Mouse (Mus musculus) ovary, postnatal 10 days (tissue): Measurements from ENCODE around the gene Olfr763.
"Not testable (repeated sequence)": the region's sequence is repeated elsewhere in the genome, so short reads cannot be mapped to it uniquely, and the experiment has no call there.

Experiments
- DNase-seq: peaks from one replicate; pipeline ENCODE4 v3.0.0; 2022; ENCODE audit warnings: low spot score

The Olfr763 gene

DNA sequence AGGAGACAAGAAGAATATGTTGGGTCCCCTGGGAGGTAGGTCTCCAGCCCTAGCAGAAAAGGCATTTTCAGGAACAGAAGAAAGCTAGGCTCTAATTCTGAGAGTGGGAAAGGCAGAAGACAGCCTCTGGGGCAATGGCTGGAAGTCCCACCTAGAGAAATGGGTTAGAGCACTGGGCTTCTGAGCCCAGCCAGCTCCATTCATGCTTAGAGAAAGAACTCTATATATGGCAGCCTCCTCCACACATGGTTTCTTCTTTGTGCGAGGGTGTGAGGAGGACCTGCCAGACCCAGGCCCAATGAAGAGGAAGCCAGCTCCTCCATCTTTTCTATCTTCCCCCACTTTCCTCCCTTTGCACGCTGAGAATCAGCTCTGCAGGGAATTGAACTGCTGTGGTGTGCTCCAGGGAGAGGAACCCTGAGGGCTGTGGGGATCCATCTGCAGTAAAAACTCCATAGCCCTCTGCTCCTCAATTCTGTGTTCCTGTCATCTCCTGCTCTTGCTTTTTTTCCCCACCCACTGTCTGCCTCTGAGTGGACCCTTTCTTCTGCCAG lies at the start of gene Olfr763:
Gene Olfr763 (plus strand): TSS at position 504 of the 554 bp plus-strand sequence.
- DNase-seq = no peak

DNA sequence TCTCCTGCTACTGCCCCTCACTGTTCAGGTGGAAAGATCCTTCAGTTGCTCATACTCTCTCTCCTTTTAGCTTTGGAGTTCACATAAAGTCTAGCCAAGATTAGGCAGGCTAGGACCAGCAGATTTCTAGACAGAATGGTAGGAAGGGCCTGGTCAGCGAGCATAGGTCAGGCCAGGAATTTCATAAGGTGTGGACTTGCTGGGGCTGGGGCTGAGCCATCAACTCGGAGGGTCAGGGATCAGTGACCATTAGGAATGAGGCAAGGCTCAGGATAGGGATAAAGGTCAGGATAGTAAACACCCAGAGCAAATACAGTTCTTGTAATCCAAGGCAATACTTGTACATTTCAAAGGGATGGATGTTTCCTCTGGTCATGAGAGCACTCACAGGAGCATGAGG lies 45.6 kb upstream of the Olfr763 start:
- no peak for DNase-seq

DNA sequence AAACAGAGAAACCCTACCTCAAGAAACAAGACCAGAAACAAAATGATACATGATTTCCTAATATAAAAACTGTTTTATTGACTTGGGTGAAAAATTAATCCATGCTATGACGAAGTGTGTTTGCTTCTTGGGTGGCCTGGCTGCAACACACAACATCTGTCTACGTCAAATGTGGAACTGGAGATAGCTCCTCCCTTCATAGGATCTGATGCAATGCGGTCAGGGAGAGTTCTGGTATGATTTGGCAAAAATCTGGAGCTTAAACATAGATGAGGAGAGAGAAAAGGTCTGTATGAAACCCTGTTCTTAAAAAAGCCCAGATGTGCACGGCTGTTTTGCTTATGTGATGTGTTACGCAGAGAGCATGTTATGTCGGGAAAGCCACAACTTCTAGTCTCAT lies 44.7 kb upstream of the Olfr763 start:
- DNase-seq = no peak

DNA sequence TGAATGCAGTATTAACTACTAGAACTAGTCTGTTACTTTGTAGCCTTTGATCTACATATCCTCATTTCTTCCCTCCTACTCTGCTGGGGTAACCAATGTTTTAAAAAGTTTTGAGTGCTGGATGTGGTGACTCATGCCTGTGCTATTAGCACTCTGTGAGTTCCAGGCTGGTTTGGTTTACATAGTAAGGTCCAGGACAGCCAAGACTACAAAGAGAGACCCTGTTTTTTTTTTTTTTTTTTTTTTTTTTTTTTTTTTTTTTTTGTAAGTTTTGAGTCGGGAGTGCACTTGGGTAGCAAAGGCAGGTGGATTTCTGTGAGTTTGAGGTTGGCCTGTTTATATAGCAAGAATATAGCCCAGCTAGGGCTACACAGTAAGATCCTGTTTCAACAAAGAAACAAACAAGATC lies 42.2 kb upstream of the Olfr763 start:
- no peak for DNase-seq

DNA sequence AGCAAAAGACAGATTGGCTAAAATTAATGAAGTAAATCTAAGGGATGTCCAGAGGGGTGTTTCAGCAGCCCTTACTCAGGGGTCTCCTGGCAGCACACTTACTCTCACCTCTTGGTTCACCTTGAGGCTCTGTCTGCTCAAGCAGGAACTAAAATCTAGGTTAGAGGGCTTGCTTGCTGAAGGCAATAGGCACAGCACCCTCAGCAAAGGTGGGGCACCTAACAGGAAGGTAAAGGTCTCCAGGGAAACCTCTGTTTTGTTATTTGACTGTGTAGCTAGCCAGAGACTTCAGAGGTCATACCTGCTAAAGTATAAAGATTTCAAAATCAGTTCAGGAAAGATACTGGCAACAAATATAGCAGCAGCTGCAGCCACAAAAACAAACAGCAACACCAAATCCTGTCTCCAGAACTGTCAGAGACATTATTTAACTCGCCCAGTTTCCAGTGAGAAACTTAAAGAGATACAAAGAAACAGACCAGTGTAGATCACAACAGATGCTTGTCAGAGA lies 39.8 kb upstream of the Olfr763 start:
- DNase-seq = no peak

DNA sequence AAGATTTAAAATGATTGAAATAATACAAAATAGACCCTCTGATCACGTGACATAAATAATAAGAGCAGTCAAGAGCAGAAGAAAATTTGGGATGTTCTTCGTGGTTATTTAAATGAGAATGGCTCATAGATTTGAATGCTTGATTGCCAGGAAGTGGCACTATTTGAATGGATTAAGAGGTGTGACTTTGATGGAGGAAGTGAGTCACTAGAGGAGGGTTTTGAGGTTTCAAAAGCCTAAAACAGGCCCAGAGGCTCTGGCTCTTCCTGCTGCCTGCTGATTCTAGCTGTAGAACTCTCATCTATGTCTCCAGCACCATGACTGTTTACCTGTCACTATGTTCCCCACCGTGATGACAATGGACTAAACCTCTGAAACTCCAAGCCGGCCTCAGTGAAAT lies 37.8 kb upstream of the Olfr763 start:
- no peak for DNase-seq

DNA sequence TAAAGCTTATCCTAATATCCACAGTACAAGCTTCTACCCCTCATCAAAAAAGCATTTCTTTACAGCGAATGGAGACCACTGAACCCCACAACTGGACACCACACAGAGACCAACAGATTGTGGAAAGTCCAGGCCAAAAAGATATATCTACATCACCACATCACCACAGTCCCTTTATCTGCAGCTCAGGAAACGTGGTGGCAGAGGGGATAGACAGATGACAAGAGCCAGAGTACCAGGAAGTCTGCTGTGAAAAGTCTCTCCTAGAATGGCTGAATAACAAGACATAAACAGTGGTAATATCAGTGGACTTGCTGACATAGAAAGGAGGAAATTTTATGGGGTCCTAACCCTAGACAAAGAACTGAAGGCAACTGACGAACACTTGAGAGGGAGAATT lies 34.2 kb upstream of the Olfr763 start:
- no peak for DNase-seq

DNA sequence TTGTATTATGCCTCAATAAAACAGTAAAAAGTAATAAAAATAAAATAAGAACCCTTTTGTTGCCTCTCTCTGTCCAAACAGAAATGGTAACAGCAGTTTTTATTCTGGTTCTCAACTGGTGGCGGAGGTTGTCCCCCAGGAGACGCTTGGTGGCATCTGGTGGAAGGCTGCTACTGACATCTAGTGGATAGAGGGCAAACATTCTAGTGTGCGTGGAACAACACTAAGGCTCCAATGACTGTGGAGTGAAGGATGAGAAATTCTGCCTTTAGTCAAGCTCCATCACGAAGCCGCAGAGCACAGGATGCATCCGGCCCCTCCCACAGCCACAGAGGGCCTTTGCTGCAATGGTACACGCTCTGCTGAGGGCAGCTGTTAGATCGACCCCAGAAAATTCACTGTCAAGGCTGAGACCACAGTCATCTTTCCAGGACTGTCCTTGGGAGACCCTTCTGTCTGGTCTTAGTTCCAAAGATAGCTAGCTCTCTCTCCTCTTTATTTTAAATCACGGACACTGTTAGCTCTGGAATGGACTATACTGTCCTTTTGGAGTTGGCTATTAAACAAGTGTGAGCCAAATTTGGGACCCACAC lies 33.0 kb upstream of the Olfr763 start:
- no peak for DNase-seq

DNA sequence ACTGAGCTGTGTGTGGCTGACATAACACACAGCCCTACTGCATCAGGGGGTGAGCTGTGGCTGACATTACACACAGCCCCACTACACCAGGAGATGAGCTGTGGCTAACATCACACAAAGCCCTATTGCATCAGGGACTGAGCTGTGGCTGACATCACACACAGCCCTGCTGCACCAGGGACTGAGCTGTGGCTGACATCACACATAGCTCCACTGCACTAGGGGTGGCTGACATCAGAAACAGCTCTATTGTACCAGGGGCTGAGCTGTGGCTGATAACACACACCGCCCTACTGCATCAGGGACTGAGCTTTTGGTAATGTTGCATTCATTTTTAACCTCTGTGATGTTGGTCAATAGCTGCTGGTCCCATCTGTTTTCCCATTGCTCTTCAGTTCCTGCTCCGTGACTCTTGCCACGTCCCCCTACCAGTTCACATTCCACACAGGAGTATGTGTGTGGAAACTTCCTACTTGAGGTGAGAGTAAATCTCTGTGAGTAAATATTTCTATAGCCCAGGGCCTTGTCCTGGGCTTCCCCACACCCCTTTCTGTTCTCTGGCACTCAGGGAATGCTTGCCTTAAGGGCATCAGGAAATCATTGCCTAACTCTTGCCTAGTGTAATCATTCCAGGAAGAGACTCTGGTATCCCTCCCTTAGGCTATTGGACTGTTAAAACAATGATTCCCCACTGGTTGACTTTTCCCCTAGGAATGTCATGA lies 29.8 kb upstream of the Olfr763 start:
- DNase-seq = no peak

DNA sequence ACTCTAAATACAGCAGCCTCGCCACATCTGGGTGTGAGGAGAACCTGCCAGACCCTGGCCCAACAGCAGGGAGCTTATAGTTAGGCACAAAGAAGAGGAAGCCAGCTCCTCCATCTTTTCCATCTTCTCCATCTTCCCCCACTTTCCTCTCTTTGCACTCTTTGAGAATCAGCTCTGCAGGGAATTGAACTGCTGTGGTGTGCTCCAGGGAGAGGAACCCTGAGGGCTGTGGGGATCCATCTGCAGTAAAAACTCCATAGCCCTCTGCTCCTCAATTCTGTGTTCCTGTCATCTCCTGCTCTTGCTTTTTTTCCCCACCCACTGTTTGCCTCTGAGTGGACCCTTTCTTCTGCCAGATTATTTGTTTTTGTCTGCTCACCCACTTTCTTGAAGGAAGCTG lies 21.5 kb upstream of the Olfr763 start, which contains the start of gene Olfr9:
Gene Olfr9 (plus strand): TSS at position 301 of the 400 bp plus-strand sequence.
- DNase-seq = not testable (repeated sequence)

DNA sequence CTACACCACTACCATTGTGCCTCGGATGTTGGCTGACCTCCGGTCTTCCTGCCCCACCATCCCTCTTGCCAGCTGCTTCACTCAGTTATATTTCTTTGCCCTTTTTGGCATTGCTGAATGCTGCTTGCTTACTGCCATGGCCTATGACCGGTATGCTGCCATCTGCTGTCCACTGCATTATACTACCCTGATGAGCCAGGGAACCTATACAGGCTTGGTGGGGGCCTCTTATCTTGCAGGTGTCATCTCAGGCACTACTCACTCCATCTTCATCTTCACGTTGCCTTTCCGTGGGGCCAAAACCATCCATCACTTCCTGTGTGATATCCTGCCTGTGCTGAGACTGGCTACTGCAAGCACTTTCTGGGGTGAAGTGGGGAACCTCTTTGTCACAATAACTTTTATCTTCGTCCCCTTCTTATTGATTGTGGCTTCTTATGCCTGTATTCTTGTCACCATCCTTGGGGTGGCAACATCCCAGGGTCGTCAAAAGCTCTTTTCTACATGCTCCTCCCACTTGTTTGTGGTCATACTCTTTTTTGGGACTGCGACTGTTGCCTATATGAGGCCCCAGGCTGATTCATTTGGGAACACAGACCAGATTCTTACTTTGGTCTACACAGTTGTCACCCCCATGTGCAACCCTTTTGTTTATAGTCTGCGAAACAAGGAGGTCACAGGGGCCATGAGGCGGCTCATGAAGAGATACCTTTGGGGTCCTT lies 20.3 kb upstream of the Olfr763 start:
- DNase-seq = not testable (repeated sequence)

DNA sequence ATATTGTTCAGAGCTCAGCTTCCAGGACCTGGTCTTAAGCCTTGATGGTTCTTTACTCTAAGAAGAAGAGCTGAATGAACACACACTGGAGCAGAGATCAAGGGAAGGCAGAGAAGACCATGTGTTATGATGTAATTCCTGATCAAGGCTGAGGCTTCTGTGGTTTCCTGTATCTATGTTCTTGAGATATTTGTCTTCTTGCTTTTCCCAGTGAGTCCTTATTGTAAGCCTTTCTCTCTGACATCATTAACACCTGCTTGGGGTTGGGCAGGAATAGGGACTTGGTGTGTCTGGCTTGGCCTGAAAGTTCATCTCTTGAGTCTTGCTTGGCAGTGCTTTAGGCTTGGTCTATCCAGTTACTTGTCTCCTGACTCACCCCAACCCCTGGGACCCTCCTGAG lies 19.6 kb upstream of the Olfr763 start:
- DNase-seq = no peak

DNA sequence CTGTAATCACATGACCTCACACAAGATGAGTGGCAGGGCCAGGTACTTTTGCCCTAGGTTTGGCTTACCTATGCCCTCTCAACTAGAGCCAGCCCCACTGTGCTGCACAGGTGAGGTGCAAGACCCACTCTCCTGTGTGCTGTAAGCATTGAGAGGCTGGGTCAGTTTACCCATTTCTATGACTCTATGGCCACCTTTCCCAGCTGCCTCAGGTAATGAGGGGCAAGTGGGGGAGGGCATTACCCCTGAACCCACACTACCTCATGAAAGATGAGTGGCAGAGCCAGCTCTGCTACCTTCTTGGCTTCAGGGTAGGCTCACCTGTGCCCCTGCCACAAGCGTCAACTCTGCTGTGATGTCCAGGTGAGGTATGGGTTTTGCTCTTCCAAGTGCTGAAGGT lies 14.8 kb upstream of the Olfr763 start:
- no peak for DNase-seq

DNA sequence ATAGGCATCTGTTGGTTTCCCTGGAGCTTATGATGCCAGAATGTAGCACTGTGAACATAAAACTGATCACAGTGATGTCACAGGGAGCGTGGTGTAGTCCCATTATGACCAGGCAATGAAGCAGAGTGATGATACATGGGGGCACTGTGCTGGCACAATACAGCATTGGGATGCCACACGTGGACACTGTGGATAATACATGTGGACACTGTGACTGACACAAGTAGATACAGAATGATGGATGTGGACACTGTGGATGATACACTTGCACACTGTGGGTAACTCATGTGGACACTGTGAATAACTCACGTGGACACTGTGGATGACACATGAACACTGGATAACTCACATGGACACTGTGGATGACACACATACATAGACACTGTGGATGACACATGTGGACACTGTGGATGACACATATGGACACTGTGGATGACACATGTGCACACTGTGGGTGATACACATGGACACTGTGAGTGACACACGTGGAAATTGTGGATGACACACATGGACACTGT lies 14.0 kb upstream of the Olfr763 start:
- DNase-seq = no peak

DNA sequence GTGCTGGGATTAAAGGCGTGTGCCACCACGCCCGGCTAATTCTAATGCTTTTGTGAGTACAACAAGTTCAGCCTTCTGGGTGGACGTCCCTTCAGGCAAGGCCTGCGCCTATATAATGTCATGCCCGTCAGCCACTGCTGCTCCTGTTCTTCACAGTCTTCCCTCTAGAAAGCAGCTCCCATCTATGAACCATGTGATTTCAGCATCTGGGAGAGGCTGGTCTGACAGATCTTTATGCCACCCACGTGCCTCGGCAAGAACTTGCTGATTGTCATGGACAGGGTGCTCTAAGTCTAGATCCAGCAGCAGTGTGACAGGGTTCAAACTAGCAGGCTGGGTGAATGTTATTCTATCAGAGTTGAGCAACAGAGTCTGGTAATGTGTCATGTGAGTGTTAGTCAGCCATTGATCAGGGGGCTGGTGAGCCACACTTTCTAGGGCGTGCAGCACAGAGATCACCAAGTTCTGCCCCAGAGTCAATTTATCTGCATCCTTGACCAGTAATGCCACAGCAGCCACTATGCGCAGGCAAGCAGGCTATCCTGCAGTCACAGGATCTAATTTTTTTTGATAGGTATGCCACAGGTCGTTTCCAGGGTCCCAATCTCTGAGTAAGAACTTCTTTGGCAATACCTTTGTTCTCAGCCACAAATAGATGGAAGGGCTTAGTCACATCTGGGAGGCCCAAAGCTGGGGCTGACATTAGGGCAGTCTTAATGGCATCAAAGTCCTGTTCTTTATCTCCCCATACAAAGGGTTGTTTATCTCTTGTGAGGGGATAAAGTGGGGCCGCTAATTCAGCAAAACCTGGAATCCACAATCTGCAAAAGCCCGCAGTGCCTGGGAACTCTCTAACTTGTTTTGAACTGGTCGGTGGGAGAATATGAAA lies 6.3 kb upstream of the Olfr763 start:
- DNase-seq = no peak

DNA sequence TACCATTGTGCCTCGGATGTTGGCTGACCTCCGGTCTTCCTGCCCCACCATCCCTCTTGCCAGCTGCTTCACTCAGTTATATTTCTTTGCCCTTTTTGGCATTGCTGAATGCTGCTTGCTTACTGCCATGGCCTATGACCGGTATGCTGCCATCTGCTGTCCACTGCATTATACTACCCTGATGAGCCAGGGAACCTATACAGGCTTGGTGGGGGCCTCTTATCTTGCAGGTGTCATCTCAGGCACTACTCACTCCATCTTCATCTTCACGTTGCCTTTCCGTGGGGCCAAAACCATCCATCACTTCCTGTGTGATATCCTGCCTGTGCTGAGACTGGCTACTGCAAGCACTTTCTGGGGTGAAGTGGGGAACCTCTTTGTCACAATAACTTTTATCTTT lies 920 bp downstream of the Olfr763 start:
- DNase-seq = not testable (repeated sequence)

DNA sequence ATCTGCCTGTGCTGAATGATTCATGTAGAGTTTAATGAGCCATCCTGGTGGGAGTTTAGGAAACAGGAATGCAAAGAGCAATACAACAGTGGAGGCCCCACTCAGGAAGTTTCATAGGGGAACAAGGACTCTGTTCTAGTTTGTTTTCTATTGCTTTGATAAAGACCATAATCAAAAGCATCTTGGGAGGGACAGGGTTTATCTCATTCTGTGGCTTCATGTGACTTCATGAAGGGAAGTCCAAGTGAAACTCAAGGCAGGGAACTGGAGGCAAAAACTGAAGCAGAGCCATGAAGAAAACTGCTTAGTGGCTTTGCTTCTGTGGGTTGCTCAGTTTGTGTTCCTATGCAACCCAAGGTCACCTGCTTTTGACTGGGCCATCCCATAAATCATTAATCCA lies 3.9 kb downstream of the Olfr763 start:
- DNase-seq = no peak

DNA sequence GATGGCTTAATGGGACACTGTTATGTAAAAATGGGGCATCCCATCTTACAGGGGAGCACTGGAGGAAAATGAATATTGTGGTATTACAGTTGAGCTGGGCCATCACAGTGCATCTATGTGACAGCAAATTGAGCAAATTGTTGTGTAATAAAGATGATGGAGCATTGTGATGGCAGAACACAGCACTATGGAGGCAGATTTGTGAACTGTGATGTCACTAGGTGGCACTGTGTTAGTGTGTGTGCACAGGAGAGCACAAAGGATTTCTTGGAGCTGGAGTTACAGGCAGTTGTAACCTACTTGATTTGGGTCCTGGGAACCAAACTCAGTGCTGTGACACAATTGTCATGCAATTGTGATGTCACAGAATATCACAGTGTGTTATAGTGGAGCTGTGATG lies 12.7 kb downstream of the Olfr763 start:
- no peak for DNase-seq

DNA sequence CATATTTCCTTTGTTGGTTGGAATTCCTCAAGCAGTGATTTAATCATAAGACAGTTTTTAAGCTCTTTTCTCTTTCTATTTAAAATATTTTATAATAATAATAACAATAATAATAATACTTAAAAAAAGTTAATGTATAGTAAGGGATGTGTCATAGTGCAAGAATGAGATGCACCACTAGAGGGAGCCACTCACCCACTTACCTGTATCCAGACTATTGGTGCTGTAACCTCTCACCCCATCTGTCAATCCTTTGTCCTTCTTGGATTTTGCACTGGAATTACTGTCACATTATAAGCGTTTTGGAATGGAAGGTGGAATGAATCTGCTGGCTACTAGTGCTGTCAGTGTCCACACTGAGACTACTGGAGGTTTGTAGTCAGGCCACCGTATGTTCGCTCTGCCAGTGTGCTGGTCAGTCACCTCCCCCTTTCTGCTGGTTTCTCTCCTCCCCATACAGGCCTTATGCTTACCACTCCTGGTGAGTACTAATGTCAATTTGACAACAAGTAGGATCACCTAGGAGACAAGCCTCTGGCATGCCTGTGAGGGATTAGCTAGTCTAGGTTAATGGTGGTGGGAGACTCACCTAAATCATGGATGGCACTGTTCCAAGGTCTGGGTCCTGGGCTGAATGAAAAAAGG lies 15.5 kb downstream of the Olfr763 start:
- no peak for DNase-seq

DNA sequence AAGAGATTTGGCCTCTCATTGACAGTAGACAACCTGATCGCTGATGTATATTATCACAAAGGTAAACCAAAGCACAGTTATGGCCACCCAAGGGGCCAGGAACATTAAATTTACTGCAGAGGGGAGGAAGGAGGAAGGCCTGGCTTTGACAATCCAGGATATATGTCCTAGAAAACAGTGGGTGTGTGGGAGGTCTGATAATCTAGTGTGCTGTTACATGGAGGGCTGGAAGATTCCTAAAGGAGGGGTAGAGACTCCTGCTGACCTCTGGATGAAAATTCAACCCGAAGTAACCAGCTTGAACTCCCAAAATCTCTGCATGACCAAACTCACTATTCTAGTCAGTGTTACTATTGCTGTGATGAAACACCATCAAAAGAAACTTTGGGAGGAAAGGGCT lies 17.8 kb downstream of the Olfr763 start:
- DNase-seq = no peak

DNA sequence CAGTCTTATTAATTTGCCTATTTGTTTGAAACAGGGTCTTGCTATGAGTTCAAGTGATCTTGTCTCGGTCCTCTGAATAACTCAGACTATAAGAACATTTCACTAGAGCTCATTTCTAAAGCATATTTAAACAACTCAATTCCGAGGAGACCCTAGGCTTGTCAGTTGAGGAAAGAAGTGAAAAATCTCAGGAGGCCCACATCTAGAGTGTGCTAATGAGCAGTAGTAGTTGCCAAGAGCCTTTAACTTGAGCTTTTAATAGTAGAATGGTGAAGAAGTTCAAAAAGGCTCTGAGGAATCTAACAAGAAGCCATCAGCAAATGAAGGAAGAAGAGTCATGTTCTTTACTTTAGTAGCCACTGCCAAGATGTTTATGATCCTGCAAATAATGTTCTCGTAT lies 29.2 kb downstream of the Olfr763 start, which contains the start of gene Olfr764-ps1:
Gene Olfr764-ps1 (minus strand): TSS at position 101 of the 400 bp plus-strand sequence.
- no peak for DNase-seq
